Mouse (Mus musculus) retina, postnatal 1 day (tissue): ENCODE results near the gene Duox1.

ENCODE experiments used
- DNase-seq: peaks from one replicate; pipeline ENCODE4 v3.0.0-alpha.2; 2012

Gene Duox1

GRCm38 (mm10) chr2:122315372-122315771 lies at the start of gene Duox1:
Gene Duox1, plus strand, starts transcription at chr2:122315672.
- no peak for DNase-seq

GRCm38 (mm10) chr2:122266407-122267193 lies 48.9 kb upstream of the Duox1 start:
- DNase-seq = no peak

- DNase-seq = no peak
Observed at GRCm38 (mm10) chr2:122278769-122279168, 36.7 kb upstream of the Duox1 start.

GRCm38 (mm10) chr2:122284091-122284490 lies 31.4 kb upstream of the Duox1 start:
- no peak for DNase-seq

- DNase-seq = no peak
Observed at GRCm38 (mm10) chr2:122286137-122286536, 29.3 kb upstream of the Duox1 start.

- DNase-seq = peak; percentile 36
Observed at GRCm38 (mm10) chr2:122294916-122295315, 20.6 kb upstream of the Duox1 start.

- DNase-seq = peak; percentile 59
Observed at GRCm38 (mm10) chr2:122297271-122298095, 18.0 kb upstream of the Duox1 start.

- DNase-seq = peak; percentile 24
Observed at GRCm38 (mm10) chr2:122298096-122298499, 17.4 kb upstream of the Duox1 start, which contains the start of gene Duox2. Gene Duox2, minus strand, starts transcription at chr2:122298449.

GRCm38 (mm10) chr2:122298596-122299490 lies 16.6 kb upstream of the Duox1 start, which contains the start of gene Duoxa2:
Gene Duoxa2, plus strand, starts transcription at chr2:122298900.
- DNase-seq = peak; percentile 39

GRCm38 (mm10) chr2:122299911-122300655 lies 15.4 kb upstream of the Duox1 start:
- no peak for DNase-seq

- DNase-seq = no peak
Observed at GRCm38 (mm10) chr2:122300656-122301020, 14.8 kb upstream of the Duox1 start.

GRCm38 (mm10) chr2:122301081-122301920 lies 14.2 kb upstream of the Duox1 start:
- DNase-seq = peak; percentile 66

- DNase-seq = no peak
Observed at GRCm38 (mm10) chr2:122301921-122302573, 13.4 kb upstream of the Duox1 start.

- DNase-seq = peak; percentile 84
Observed at GRCm38 (mm10) chr2:122302574-122303241, 12.8 kb upstream of the Duox1 start.

- no peak for DNase-seq
Observed at GRCm38 (mm10) chr2:122304544-122304943, 10.9 kb upstream of the Duox1 start.

GRCm38 (mm10) chr2:122305097-122305892 lies 10.2 kb upstream of the Duox1 start:
- DNase-seq = no peak

GRCm38 (mm10) chr2:122306184-122306583 lies 9.3 kb upstream of the Duox1 start:
- peak; percentile 28 for DNase-seq

GRCm38 (mm10) chr2:122309647-122310046 lies 5.8 kb upstream of the Duox1 start:
- no peak for DNase-seq

GRCm38 (mm10) chr2:122311561-122311960 lies 3.9 kb upstream of the Duox1 start:
- no peak for DNase-seq
